Mouse (Mus musculus): ENCODE measurements around the gene Tnks2. TPM values are rescaled to one million over a fixed set of nuclear protein-coding genes. Genes with fewer than 3 reads are reported as not detected.

Tnks2 gene
- total RNA-seq, 2 experiments from 2014 or later: 140 to 149 TPM

DNA sequence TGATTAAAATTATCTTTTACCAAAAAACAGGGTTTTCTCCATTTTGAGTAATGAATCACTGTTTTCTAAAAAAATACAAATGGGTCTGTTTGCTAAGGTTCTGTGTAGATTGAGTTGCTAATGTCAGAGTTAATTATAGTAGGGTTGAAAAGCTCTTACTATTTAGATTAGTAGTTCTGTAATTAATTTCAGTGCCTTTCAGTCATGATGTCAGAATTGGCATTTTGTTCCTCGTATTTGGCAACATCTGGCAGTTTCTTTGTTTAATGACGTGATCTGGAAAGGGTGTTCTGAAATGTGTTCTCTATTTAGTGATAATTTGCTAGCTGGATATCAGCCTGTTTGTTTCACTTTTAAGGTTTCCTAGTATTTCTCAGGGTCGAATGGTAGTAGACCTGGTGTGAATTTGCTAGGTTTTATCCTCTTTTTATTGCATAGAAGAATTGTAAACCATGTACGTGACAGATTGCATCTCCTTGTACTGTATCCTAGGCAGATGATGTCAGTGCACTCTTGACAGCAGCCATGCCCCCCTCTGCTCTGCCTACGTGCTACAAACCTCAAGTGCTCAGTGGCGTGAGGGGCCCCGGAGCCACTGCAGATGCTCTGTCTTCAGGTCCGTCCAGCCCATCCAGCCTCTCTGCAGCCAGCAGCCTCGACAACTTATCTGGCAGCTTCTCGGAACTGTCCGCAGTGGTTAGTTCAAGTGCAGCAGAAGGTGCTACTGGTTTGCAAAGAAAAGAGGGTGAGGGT is 44.9 kb downstream of the Tnks2 start:
- intact Hi-C loops (cut with DNase I): loop anchor here (10.0 kb wide), 1 partner anchor 116 kb away; no protein-coding TSS in a partner anchor

DNA sequence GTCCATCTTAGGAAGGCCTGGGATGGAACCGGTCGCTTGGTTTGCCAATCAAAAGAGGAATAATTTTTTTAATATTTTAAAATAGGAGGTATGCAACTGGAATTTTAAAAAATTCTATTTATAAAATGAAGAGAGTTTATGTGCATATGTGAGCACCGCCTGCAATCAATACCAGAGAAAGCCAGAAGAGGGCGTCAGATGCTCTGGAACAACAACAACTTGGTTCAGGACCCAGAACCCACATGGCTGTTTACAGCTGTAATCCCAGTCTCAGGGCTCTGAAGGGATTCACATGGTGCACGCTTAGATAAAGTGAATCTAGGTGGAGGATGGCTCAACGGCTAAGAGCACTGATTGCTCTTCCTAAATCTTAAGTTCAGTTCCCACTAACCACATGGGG is 49.1 kb downstream of the Tnks2 start:
- DNase-seq (ENCODE audit: low spot score in 2 of 2): peak; percentile 38 to 65
- intact Hi-C loops (cut with DNase I): no loop called here

More for the DNA sequence above, 44.9 kb downstream of the Tnks2 start:
- DNase-seq (ENCODE audit: low spot score in 2 of 2): no peak

DNA sequence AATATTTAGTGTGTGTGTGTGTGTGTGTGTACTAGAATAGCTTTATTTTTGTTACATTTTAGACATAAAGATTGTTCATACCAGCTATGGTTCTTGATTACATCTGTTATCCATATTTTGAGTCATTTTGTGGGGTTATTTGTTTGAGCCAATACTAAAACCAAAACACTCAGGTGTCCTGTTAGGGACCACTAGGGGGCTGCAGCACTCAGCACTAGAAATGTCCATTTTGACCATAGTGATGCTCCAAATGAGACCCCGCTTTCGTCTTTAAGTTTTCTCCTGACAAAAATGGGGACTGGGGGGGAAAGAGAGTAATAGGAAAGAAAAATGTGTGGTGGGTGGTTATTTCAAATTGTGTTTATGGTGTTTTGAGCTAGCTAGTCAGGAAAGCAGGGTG is 52.3 kb downstream of the Tnks2 start:
- DNase-seq (ENCODE audit: low spot score in 2 of 2): no peak
- intact Hi-C loops (cut with DNase I): loop anchor here (2.0 kb wide), 1 partner anchor 34 kb away; no protein-coding TSS in a partner anchor

DNA sequence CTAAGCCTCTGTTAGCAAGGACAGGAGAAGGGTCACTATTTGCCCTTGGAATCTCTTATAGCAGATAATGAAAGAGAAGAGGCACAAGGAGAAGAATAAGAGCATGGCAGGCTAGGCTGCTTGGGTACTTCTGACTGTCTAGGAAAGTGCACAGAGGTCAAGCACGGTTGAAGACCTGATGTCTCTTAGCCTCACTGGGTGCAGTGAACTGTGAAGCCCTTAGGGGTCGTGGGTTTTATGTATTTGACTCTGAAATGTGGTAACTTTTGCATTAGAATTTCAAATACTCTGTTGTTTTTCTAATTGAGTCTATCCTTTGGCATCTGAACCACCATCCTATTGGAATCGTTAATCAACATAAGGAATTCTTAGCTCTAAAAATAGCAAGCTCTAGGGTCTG is 53.7 kb downstream of the Tnks2 start:
- intact Hi-C loops (cut with DNase I): loop anchor here (2.0 kb wide), 1 partner anchor 33 kb away; no protein-coding TSS in a partner anchor
- DNase-seq (ENCODE audit: low spot score in 2 of 2): no peak

DNA sequence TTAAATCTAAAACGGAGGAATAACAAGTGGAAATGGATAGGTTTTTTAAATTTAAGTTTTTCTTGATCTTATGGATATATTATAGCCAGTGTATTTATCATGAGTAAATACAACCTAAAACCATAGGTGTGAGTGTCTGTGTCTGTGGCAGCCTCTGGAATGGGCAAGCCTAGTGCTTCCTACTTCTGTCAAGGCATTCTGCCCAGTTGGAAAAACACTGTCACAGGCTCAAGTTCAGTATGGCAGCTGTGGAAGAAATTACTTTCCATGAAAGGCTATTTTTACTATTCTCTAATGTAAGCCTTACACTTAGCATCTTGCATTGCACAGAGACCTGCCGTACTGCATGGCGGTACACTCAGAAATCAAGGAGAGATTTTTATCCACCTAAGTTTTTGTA is 57.7 kb downstream of the Tnks2 start:
- intact Hi-C loops (cut with DNase I): no loop called here
- no peak for DNase-seq (ENCODE audit: low spot score in 2 of 2)

DNA sequence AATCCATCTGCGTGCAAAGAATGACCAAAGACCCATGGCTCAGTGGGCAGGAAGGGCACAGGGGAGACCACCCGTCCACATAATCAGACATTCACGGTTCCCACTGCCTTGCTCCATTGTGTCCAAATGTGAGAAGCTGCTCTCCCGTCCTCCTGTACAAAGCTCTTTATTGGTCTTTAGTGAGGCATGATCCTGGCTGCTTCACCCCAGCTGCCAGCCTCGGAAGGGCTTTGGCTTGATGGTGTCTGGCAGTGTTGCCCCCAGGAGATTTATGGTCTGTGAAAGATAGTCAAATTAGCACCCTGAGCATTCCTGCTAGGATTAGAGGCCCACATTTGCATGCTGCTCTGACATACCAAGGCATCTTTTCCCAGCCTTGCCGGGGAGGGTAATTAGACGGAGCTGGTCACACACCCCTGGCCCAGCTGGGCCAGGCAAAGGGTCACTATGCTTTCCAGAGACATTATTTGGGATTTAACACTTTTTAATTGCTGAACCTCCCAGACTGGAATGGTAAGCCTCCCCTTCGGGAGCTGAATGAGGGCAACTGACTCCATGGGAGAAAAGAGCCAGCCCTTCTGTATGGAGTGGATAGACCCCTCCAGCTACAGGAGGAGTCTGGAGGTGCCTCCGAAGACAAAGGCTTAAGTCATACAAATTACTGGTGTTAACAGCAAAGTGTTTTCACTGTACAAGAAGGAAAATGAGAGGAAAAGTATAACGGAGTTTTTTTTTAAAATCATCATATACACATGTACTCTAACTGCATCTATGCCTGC is 62.9 kb downstream of the Tnks2 start:
- intact Hi-C loops (cut with DNase I): no loop called here
- no peak for DNase-seq (ENCODE audit: low spot score in 2 of 2)

DNA sequence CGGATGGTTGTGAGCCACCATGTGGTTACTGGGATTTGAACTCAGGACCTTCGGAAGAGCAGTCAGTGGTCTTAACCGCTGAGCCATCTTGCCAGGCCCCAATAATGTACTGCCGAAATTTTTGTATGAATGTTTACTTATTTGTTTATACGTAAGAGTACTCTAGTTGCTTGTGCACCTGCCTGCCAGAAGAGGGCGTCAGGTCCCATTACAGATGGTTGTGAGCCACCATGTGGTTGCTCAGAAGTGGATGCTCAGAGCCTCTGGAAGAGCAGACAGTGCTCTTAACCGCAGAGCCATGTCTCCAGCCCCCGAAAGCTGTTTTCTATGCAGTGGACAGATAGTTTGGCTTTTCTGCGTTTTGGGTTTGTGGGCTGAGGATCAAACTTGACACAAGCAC is 63.7 kb downstream of the Tnks2 start:
- intact Hi-C loops (cut with DNase I): no loop called here
- DNase-seq (ENCODE audit: low spot score in 2 of 2): peak in 1 of 2 experiments; percentile 37

DNA sequence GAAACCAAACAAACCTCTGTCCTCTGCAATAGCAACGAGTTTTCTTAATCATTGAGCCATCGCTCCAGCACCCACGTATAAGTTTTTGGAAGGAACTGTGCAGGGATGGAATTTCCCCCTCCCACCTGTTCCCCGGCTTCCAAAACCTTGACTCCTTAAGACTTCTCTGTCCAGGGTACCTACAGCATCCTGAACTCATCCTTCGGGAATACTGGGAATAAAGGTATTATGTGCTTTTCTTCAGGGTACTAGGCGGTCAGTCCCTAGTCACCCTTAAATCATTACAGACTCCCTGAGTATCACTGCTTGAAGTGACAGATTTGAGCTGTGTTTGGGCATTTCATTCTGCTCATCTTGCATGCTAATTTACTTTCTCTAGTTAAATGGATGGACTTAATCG is 69.3 kb downstream of the Tnks2 start:
- intact Hi-C loops (cut with DNase I): no loop called here
- DNase-seq (ENCODE audit: low spot score in 2 of 2): no peak

DNA sequence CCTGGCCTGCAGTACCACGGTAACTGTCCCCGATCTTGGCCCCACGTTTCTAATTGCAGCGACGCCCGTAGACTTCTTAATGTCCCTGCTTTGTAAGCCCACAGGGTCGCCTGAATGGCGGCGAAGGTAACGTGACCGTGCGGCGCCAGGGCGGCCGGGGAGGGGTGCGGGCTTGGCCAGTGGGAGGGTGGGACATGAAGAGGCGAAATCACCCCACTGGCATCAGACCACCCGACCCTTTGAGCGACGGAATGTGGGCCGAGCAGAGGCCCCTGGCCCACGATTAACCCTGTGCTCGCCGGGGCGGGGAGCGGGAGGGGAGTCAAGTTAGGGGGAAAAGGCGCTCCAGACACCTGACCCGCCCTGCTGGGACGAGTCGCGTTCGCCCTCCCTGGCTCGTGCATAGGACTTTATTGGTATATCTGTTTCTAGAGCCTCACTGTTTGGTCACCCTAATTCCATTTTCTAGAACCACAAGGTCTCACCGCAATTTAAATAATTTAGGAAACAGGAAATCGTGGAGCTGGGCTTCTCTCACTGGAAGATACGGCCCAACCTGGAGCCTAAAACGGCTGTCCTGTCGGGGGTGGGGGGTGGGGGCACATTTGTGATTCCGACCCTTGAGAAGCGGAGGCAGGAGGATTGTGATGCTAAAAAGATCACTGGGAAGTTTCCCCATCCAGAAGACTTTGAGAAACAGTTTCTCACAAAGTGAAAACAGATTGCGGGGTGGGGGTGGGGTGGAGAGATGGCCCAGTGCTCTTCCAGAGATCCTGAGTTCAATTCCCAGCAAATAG is 70.4 kb downstream of the Tnks2 start:
- peak; percentile 33 to 50 for DNase-seq (ENCODE audit: low spot score in 2 of 2)
- intact Hi-C loops (cut with DNase I): no loop called here

DNA sequence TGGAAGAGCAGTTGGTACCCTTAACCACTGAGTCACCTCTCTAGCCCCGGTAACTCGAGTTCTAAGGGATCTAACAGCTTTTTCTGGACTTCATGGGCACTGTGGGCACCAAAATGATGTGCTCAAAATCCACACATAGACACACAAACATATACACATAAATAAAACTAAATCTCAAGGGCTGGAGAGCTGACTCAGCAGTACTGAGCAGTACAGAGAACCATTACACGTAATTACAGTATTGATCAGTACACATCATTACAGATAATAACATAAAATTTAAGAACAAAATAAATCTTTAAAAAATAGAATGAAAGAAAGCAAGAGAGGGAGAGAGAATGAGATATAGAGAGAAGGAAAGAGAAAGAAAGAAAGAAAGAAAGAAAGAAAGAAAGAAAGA is 75.1 kb downstream of the Tnks2 start:
- intact Hi-C loops (cut with DNase I): no loop called here
- no peak for DNase-seq (ENCODE audit: low spot score in 2 of 2)

DNA sequence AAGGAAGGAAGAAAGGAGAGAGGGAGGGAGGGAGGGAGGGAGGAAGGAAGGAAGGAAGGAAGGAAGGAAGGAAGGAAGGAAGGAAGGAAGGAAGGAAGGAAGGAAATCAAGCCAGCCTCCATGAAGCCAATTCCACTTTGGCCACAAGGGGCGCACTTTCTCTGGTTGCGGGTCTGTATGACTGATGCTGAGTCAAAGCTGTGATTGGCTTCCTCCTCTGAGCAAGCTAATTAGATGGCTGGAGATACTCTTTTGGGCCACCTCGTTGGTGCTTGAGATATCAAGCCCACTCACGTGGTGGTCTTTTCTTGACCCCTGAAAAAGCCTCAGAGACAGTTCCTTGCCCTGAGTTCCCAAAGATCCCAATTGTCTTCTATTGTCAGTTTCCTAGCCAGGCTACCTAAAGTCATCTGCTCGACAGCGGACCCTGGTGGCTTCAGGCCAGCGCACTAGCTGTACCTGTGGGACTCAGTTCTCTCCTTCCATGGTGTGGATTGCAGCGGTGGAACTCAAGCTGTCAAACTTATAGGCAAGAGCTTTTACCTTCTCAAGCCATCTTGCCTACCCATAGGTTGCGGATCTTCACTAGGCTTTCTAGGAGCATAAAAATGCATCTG is 75.8 kb downstream of the Tnks2 start:
- DNase-seq (ENCODE audit: low spot score in 2 of 2): peak; percentile 48 to 59
- intact Hi-C loops (cut with DNase I): no loop called here

DNA sequence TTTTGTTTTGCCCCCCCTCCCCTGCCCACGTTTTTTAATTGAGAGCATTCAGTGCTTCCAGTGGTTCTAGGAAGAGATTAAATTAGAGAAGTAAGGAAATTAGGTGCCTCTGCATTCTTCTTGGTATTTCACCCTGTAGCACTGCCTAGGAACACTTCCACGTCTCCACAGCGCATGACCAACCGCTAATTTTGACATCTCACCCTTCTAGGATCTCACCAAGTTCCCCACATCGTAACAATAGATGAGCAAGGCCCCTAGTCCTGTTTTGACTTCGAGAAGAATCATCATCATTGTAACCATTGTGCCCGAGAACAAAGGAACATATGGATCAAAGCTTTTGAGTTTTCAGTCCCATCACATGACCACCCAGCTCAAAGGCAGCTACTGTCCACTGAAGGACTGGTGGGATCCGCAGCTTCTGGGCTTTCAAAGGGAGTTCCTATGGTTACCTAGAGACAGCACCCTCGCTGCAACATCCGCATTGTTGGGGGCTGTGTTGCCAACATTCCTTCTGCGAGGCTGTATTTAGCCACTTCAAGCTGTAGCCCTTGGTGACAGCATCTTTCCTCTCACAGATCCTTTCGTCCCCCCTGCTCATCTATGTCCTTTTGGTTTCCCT is 76.5 kb downstream of the Tnks2 start:
- peak; percentile 66 to 87 for DNase-seq (ENCODE audit: low spot score in 2 of 2)
- intact Hi-C loops (cut with DNase I): no loop called here

DNA sequence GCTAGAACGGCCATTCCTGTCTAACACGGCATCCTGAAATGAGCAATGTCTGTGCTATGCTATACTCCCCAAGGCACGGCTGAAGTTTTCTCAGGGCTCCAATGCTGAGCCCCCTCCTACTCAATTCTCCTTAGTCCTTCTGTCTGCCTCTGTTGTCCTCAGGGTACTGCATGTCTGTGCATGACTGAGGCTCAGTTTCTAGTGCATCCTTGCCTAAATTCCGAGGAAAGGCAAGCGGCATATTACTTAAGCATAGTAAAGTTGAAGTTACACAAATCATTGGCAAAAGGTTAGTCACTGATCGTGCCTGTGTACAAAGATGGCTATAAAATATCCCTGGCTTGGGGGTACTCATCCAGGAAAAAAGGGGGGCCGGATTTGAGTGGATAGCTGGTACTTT is 79.0 kb downstream of the Tnks2 start:
- intact Hi-C loops (cut with DNase I): no loop called here
- no peak for DNase-seq (ENCODE audit: low spot score in 2 of 2)

DNA sequence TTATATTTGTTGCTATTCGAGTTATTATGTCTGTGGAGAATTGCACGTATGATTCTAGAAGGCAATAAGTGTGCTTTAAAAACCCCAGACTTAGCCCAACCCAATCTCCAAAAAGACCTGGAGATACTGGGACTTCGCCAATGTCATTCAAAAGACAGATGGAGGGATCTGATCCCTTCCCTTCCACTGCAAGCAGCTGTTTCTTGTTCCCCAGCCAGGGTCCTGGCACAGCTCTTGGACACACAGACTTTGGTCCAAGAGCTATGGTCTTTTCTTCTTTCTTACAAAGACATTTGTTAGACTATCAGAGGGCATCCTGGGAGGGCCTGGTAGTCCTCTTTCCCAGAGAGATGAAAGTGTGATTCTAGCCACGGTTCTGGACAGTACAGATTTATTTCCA is 82.2 kb downstream of the Tnks2 start:
- DNase-seq (ENCODE audit: low spot score in 2 of 2): no peak
- intact Hi-C loops (cut with DNase I): no loop called here

DNA sequence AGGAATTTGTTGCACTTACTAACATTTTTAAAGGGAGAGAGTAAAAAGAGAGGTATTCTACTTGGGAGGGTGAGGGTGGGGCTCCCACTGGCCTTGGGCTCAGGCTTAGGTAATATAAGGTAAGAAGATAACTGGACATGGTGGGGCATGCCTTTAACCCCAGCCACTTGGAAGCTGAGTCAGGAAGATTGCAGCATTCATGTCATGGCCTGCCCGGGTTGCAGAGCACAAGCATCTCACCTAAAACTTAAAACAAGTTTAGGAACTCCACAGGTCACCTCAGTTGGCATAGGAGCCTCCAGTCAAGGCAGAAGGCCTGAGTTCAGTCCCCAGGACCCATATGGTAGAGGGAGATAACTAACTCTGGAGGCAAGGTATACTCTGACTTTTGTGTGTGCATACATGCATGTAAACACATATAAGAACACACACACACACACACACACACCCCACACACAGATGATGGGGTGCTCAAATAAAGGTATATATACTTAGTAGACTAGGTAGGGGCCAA is 82.9 kb downstream of the Tnks2 start:
- intact Hi-C loops (cut with DNase I): no loop called here
- no peak for DNase-seq (ENCODE audit: low spot score in 2 of 2)

DNA sequence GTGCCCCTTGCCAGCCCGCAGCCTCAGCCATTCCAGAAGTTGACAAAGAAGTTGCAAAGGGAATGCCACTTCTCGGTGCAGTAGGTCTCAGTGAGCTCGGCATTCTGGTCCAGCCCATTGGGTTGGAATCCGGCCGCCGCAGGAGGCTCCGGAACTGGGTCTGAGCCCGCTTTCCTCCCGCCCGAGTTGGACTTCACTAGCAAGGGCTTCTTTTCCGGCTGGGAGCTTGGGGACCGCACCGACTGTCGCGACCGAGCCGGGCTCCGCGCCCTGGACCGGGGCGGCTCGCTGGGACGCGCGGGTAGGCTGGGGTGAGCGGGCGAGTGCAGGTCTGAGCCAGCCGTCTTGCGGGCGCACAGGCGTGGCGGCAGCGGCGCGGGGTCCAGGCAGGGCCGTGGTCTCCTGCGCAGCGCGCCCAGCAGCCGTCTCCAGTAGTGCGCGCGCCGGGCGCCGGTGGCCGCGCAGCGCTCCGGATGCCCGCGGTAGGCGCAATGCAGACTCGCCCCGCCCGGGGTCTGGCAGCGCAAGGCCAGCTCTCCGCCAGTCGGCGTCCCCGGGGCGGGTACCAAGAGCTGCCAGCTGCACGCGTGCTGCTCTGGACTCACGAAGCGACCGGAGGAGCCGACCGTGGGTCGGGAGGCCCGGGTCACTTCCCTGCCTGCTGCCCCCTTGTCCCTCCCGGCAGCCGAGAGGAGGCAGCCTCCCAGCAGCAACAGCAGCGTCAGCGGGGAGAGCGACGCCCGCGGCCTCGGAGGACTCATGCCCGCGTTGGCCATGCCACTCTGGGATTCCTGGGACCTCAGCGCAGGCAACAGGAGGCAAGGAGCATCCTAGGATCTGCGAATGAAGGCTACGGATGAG is 84.6 kb downstream of the Tnks2 start:
- peak; percentile 78 for DNase-seq (ENCODE audit: low spot score in 2 of 2)
- intact Hi-C loops (cut with DNase I): loop anchor here (2.0 kb wide), 1 partner anchor 102 kb away; no protein-coding TSS in a partner anchor

DNA sequence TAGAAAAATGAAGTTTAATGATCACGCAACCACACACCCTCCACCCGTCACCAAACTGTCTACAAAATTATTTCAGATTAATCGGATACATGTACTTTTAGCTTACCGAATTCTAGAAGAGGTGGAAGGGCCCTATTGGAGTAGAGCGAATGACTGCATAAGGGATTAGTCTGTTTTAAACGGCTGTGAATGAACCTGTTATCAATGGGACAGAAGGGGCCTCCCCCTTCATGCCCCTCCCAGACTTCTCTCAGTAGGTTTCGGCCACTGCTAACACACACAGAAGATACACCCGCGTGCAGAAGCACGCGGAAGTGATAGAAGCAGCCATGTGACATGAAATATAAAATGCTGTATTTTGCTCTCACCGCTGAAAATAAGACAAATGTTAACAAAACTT is 85.4 kb downstream of the Tnks2 start, which contains the start of gene Fgfbp3:
Gene Fgfbp3 (minus strand): TSS at position 150 of the 400 bp plus-strand sequence.
- no peak for DNase-seq (ENCODE audit: low spot score in 2 of 2)
- intact Hi-C loops (cut with DNase I): loop anchor here (2.0 kb wide), 1 partner anchor 103 kb away; no protein-coding TSS in a partner anchor

DNA sequence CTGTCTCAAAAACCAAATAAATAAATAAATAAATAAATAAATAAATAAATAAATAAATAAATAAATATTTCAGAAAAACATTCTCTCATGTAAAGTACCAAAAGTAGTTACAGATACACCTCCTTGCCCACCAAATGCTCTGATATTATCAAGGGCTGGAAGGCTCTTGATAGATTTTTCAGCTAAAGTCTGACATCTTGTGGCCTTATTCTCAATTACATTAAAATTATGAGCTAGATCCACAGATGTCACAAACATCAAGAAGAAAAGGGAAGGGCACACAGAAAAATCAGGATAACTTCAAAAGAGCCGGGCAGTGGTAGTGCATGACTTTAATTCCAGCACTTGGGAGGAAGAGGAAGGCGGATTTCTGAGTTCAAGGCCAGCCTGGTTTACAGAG is 88.0 kb downstream of the Tnks2 start:
- peak in 1 of 2 experiments; percentile 75 for DNase-seq (ENCODE audit: low spot score in 2 of 2)
- intact Hi-C loops (cut with DNase I): no loop called here
